Mouse (Mus musculus) liver, postnatal 0 days (tissue): ENCODE results near the gene Ocm.

Experiments
- CTCF ChIP-seq: sonication (generic); IDR thresholded peaks from 2 replicates; pipeline ENCODE4 v1.5.1; 2016; ENCODE audit warnings: antibody characterized with exemption, low read depth
- EP300 ChIP-seq: IDR thresholded peaks from 2 replicates; pipeline ENCODE4 v1.6.1; 2016; ENCODE audit warnings: antibody characterized with exemption, low read depth, mild to moderate bottlenecking

- TF ChIP-seq CTCF: no peak
- no peak for TF ChIP-seq EP300
Observed at GRCm38 (mm10) chr5:143992661-143993060, 33.8 kb downstream of the Ocm start.
